Mouse (Mus musculus) intestine, postnatal 0 days (tissue): ENCODE results near the gene Gm6676. TPM values are rescaled to one million over a fixed set of nuclear protein-coding genes. Genes with fewer than 3 reads are reported as not detected.
"Not testable (repeated sequence)": the region's sequence is repeated elsewhere in the genome, so short reads cannot be mapped to it uniquely, and the experiment has no call there.

ENCODE experiments used
- ATAC-seq: fragments of 200-750 bp; cut with Nextera tagmentation; 2 replicates; pipeline ENCODE4 v1.8.0; 2017; ENCODE audit warnings: mild to moderate bottlenecking, moderate TSS enrichment, moderate library complexity
- H3K27ac ChIP-seq: fragments of 300-500 bp; sonication (generic); 2 replicates; pipeline ENCODE4 v1.5.1; 2014; ENCODE audit warnings: mild to moderate bottlenecking, low read depth, low read length, moderate library complexity
- H3K27me3 ChIP-seq: fragments of 300-500 bp; sonication (generic); replicated peaks from 2 replicates; pipeline ENCODE4 v1.6.1; 2014; ENCODE audit warnings: low read length, mixed read lengths; ENCODE audit not compliant: control insufficient read depth, insufficient read depth
- H3K36me3 ChIP-seq: fragments of 300-500 bp; sonication (generic); 2 replicates; pipeline ENCODE4 v1.6.1; 2014; ENCODE audit warnings: mild to moderate bottlenecking, moderate library complexity; ENCODE audit not compliant: control insufficient read depth, insufficient read depth
- H3K4me1 ChIP-seq: fragments of 300-500 bp; sonication (generic); replicated peaks from 2 replicates; pipeline ENCODE4 v1.6.1; 2014; ENCODE audit warnings: antibody characterized with exemption, low read length, mixed read lengths; ENCODE audit not compliant: control insufficient read depth, insufficient read depth
- H3K4me2 ChIP-seq: fragments of 300-500 bp; sonication (generic); replicated peaks from 2 replicates; pipeline ENCODE4 v1.6.1; 2014; ENCODE audit warnings: low read depth, mild to moderate bottlenecking, moderate library complexity
- H3K4me3 ChIP-seq: fragments of 300-500 bp; sonication (generic); 2 replicates; pipeline ENCODE4 v1.5.1; 2014; ENCODE audit warnings: low read depth, low read length
- H3K9ac ChIP-seq: fragments of 300-500 bp; sonication (generic); 2 replicates; pipeline ENCODE4 v1.6.1; 2014; ENCODE audit warnings: mild to moderate bottlenecking, low read depth, low read length
- H3K9me3 ChIP-seq: fragments of 300-500 bp; sonication (generic); 2 replicates; pipeline ENCODE4 v1.6.1; 2016; ENCODE audit warnings: mixed run types; ENCODE audit not compliant: control insufficient read depth
- WGBS: fragments of 180-500 bp; shearing (Covaris S2); extraction: QIAGEN DNeasy Blood & Tissue Kit; methylation state at CpG from one replicate; pipeline ENCODE4 v1.1.7; 2014; 5-methylcytosine and 5-hydroxymethylcytosine counted together
- polyA plus RNA-seq: library from polyadenylated mRNA; unstranded; fragments of >200 nt; fragmentation: Nextera tagmentation; extraction: Ambion mirVana; gene quantifications from 2 replicates; pipeline ENCODE4 v1.2.1, GENCODE M21; 2015

Gene Gm6676
- not detected in 2 replicates for polyA plus RNA-seq

DNA sequence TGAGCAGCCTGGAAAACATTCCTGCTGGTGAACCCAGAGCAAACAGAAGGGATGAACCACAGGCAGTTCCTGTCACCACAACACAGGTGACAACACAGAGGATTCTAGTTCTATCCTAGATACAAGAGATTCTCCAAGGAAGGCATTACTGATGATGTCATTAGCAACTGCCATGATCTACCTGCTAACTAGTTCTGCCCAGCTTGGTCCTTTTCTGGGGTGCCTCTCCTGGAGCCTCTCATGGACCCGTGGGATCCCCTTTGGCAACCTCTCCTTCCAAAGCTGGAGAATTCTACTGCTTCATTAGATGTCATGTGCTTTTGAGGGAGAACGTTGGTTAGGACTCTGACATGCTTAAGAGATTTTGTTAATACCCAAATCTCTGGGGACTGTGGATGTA is at the start of gene Gm6676:
Gm6676 (minus strand) TSS at position 101 of the 400 bp plus-strand sequence.
- not testable (repeated sequence) for H3K27me3 ChIP-seq, H3K9me3 ChIP-seq, H3K4me3 ChIP-seq, H3K36me3 ChIP-seq, ATAC-seq, H3K4me1 ChIP-seq, H3K27ac ChIP-seq, H3K9ac ChIP-seq, H3K4me2 ChIP-seq
- no CpG with 5 or more reads among the region's 2 CpGs for WGBS

DNA sequence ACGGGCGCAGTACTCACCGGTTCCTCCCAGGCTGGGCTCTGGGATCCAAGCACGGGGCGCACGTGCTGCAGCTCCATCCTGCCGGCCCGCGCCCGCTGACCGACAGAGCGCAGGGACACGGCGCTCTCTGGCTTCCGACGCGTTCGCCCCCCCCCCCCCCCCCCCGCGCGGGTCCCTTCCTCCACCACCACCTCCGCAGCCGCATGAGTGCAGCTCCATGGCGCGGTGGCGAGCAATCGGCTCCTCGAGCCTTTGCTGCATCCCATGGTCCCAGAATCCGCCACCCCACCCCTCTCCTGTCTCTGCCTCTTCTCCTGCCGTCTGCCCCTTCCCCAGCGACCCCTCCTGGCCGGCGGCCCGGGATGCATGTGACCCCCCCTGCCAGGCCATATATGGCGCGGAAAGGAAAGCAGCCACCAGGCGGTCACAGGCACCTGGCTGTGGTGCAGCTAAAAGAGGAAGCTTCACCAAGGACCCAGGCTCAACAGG is 49.3 kb upstream of the Gm6676 start, which contains the start of gene Gm3512:
Gm3512 (minus strand) TSS at position 51 of the 489 bp plus-strand sequence.
- not testable (repeated sequence) for H3K9me3 ChIP-seq, H3K9ac ChIP-seq, H3K4me3 ChIP-seq, H3K36me3 ChIP-seq, H3K4me2 ChIP-seq, H3K4me1 ChIP-seq, H3K27me3 ChIP-seq, ATAC-seq, H3K27ac ChIP-seq
- WGBS, result no CpG with 5 or more reads among the region's 37 CpGs

DNA sequence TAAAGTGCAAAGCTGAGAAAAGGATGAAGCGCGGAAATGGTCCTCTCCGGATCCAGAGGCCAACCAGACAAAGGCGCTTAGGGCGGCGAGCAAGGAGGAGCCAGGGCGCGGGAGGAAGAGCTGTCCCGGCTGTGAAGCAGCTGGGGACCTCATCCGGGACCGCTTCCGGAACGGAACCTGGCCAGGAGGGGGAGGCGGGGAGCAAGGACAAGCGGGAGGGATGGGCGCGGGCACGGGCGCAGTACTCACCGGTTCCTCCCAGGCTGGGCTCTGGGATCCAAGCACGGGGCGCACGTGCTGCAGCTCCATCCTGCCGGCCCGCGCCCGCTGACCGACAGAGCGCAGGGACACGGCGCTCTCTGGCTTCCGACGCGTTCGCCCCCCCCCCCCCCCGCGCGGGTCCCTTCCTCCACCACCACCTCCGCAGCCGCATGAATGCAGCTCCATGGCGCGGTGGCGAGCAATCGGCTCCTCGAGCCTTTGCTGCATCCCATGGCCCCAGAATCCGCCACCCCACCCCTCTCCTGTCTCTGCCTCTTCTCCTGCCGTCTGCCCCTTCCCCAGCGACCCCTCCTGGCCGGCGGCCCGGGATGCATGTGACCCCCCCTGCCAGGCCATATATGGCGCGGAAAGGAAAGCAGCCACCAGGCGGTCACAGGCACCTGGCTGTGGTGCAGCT is 19.9 kb downstream of the Gm6676 start:
- not testable (repeated sequence) for H3K27ac ChIP-seq, H3K4me1 ChIP-seq, H3K9ac ChIP-seq, H3K36me3 ChIP-seq, H3K9me3 ChIP-seq, H3K27me3 ChIP-seq, ATAC-seq
- peak overlapping the region; percentile 25 for H3K4me3 ChIP-seq
- peak overlapping the region; percentile 63 for H3K4me2 ChIP-seq
- WGBS, result 0% methylated on average over 7 of the region's 54 CpGs

DNA sequence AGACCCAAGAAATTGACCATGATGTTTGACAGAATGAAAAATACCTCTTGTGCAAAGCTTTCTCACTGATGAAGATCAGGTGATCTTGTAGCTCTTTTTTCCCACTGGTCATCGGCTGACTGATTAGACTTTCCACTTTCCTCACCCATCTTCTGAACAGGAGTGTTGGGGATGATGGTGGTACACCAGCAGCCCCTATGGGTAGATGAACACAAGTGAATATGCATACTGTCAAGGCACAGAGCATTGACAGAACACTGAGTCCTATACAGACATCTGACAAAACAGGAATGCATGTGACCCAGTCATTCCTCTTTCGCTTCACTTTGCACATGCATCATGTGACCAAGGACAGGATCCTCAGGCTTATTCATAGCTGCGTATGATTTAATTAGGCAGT is 24.7 kb downstream of the Gm6676 start, which contains the start of gene Gm3696:
Gm3696 (minus strand) TSS at position 101 of the 400 bp plus-strand sequence.
- WGBS, result 58% methylated on average over 1 of the region's 3 CpGs
- not testable (repeated sequence) for H3K9me3 ChIP-seq

More for the DNA sequence above, 24.7 kb downstream of the Gm6676 start, which contains the start of gene Gm3696:
- H3K4me1 ChIP-seq, H3K4me3 ChIP-seq, H3K27me3 ChIP-seq, ATAC-seq, H3K27ac ChIP-seq, H3K4me2 ChIP-seq, H3K9ac ChIP-seq, H3K36me3 ChIP-seq: not testable (repeated sequence)

Other genes starting within 250 kb of the Gm6676 start
- 0.17 TPM in 1 of 2 replicates, not detected in the other for gene Gm3667, start 235.4 kb downstream of the Gm6676 start, polyA plus RNA-seq
- not detected in 2 replicates for gene Gm6356, start 151.6 kb downstream of the Gm6676 start, polyA plus RNA-seq
- 0.08 TPM in 1 of 2 replicates, not detected in the other for gene Gm10406, start 98.0 kb downstream of the Gm6676 start, polyA plus RNA-seq
- not detected in 2 replicates for gene Gm3685, start 80.4 kb downstream of the Gm6676 start, polyA plus RNA-seq
- 0.30 and 0.44 TPM in 2 replicates for gene Gm3696, start 24.8 kb downstream of the Gm6676 start, polyA plus RNA-seq
- gene Gm3512, start 49.1 kb upstream of the Gm6676 start, polyA plus RNA-seq, result 0.78 and 0.99 TPM in 2 replicates
- not detected in 2 replicates for gene Gm16434, start 69.1 kb upstream of the Gm6676 start, polyA plus RNA-seq
- gene Gm3727, start 139.3 kb upstream of the Gm6676 start, polyA plus RNA-seq, result not detected in 2 replicates
- gene Gm3739, start 189.6 kb upstream of the Gm6676 start, polyA plus RNA-seq, result 0.24 and 0.27 TPM in 2 replicates
- not detected in 2 replicates for gene Gm5797, start 207.0 kb upstream of the Gm6676 start, polyA plus RNA-seq
- not detected in 2 replicates for gene Gm8374, start 239.7 kb upstream of the Gm6676 start, polyA plus RNA-seq